Mouse (Mus musculus): Measurements from ENCODE around the gene Pecr. TPM values are rescaled to one million over a fixed set of nuclear protein-coding genes. Genes with fewer than 3 reads are reported as not detected.

The Pecr gene
- polyA plus RNA-seq, 1 experiment, result 12.0 TPM

- Histone ChIP-seq H3K27ac (ENCODE audit: control insufficient read depth, insufficient read depth, low read depth, low read length, poor library complexity) (peak within 1 kb of the TSS; percentile 47; the same call in 1 of the 2 replicates), H3K4me1 (ENCODE audit: control insufficient read depth, insufficient read depth, low read length) (peaks cover 2% of the 10 kb centered on the region), H3K4me3 (replicated peaks; ENCODE audit: control insufficient read depth, low read depth, low read length) (peak within 1 kb of the TSS; percentile 49)
- under 1% methylated on average over 89 of the region's 89 CpGs for WGBS
- TF ChIP-seq CTCF (IDR thresholded peaks at IDR 0.05; ENCODE audit: control insufficient read depth, insufficient read depth, low read length), result peak; percentile 27; the same call in 1 of the 2 replicates
- TF ChIP-seq POLR2A (IDR thresholded peaks at IDR 0.05; ENCODE audit: borderline replicate concordance, control insufficient read depth, low read depth, low read length), result 0 out of 2 replicates have a peak, but pooled peaks have one; percentile 9
These were observed 72.1 kb downstream of the Pecr start, which contains the start of gene Mreg for GRCm38 (mm10) chr1:72211701-72212699. Gene Mreg, minus strand, starts transcription at chr1:72212307.

- TF ChIP-seq POLR2A (IDR thresholded peaks at IDR 0.05; ENCODE audit: borderline replicate concordance, control insufficient read depth, low read depth, low read length), result no peak
- TF ChIP-seq CTCF (IDR thresholded peaks at IDR 0.05; ENCODE audit: control insufficient read depth, insufficient read depth, low read length), result no peak
- Histone ChIP-seq H3K4me3 (replicated peaks; ENCODE audit: control insufficient read depth, low read depth, low read length) (peak overlapping the region; percentile 49), H3K27ac (ENCODE audit: control insufficient read depth, insufficient read depth, low read depth, low read length, poor library complexity) (no peak overlapping the region), H3K4me1 (ENCODE audit: control insufficient read depth, insufficient read depth, low read length) (peaks cover 2% of the 10 kb centered on the region)
- WGBS, result 18% methylated on average over 17 of the region's 17 CpGs
These were observed 73.1 kb downstream of the Pecr start for GRCm38 (mm10) chr1:72210803-72211679.

Other genes starting within 250 kb of the Pecr start
- 8.1 TPM in 1 of 2 replicates, not detected in the other for gene Mreg, start 72.0 kb downstream of the Pecr start, polyA plus RNA-seq (2011; ENCODE audit: insufficient read depth, insufficient read length, low replicate concordance, missing spikeins)
- 1.0 TPM in 2 replicates for gene Tmem169, start 55 bp upstream of the Pecr start, polyA plus RNA-seq (2011; ENCODE audit: insufficient read depth, insufficient read length, low replicate concordance, missing spikeins)
- gene Xrcc5, start 23.1 kb upstream of the Pecr start, polyA plus RNA-seq (2011; ENCODE audit: insufficient read depth, insufficient read length, low replicate concordance, missing spikeins), result 6.1 and 19.0 TPM in 2 replicates